Mouse (Mus musculus): Measurements from ENCODE around the gene 4930572O03Rik. TPM values are rescaled to one million over a fixed set of nuclear protein-coding genes. Genes with fewer than 3 reads are reported as not detected.
A peak's percentile ranks its signal among the peaks of the same experiment; 100 is the strongest.
"Not testable (repeated sequence)": the region's sequence is repeated elsewhere in the genome, so short reads cannot be mapped to it uniquely, and the experiment has no call there.

Gene 4930572O03Rik
- polyA plus RNA-seq, 1 experiment from 2014 or later = not detected

GRCm38 (mm10) chr5:15645707-15646106, 11.2 kb downstream of the 4930572O03Rik start:
- ATAC-seq (replicated peaks; ENCODE audit: insufficient number of reproducible peaks, low FRiP score, low TSS enrichment); H3K27ac ChIP-seq (ENCODE audit: low read depth, low read length); H3K9ac ChIP-seq (ENCODE audit: low read depth, low read length); H3K27me3 ChIP-seq (ENCODE audit: control insufficient read depth, insufficient read depth, low read length); H3K4me3 ChIP-seq (ENCODE audit: low read depth, low read length); H3K36me3 ChIP-seq (ENCODE audit: control insufficient read depth, insufficient read depth, low read length); H3K9me3 ChIP-seq (replicated peaks; ENCODE audit: control insufficient read depth, low read length); H3K4me2 ChIP-seq; H3K4me1 ChIP-seq (ENCODE audit: control insufficient read depth, insufficient read depth, low read length): not testable (repeated sequence)
- WGBS (ENCODE audit: insufficient replicate concordance) = 25% methylated on average over 6 of the region's 6 CpGs

- not testable (repeated sequence) for H3K4me3 ChIP-seq (ENCODE audit: low read depth, low read length); H3K27me3 ChIP-seq (ENCODE audit: control insufficient read depth, insufficient read depth, low read length); H3K9me3 ChIP-seq (replicated peaks; ENCODE audit: control insufficient read depth, low read length); H3K9ac ChIP-seq (ENCODE audit: low read depth, low read length); H3K4me1 ChIP-seq (ENCODE audit: control insufficient read depth, insufficient read depth, low read length); H3K4me2 ChIP-seq; H3K27ac ChIP-seq (ENCODE audit: low read depth, low read length); H3K36me3 ChIP-seq (ENCODE audit: control insufficient read depth, insufficient read depth, low read length); ATAC-seq (replicated peaks; ENCODE audit: insufficient number of reproducible peaks, low FRiP score, low TSS enrichment)
- 54% methylated on average over 2 of the region's 2 CpGs for WGBS (ENCODE audit: insufficient replicate concordance)
Observed at GRCm38 (mm10) chr5:15637637-15638036, 19.2 kb downstream of the 4930572O03Rik start.

GRCm38 (mm10) chr5:15630068-15630467, 26.8 kb downstream of the 4930572O03Rik start:
- WGBS (ENCODE audit: insufficient replicate concordance) = 27% methylated on average over 5 of the region's 5 CpGs
- ATAC-seq (replicated peaks; ENCODE audit: insufficient number of reproducible peaks, low FRiP score, low TSS enrichment); H3K4me1 ChIP-seq (ENCODE audit: control insufficient read depth, insufficient read depth, low read length); H3K27ac ChIP-seq (ENCODE audit: low read depth, low read length); H3K36me3 ChIP-seq (ENCODE audit: control insufficient read depth, insufficient read depth, low read length); H3K4me2 ChIP-seq; H3K27me3 ChIP-seq (ENCODE audit: control insufficient read depth, insufficient read depth, low read length); H3K9me3 ChIP-seq (replicated peaks; ENCODE audit: control insufficient read depth, low read length); H3K9ac ChIP-seq (ENCODE audit: low read depth, low read length); H3K4me3 ChIP-seq (ENCODE audit: low read depth, low read length): not testable (repeated sequence)

GRCm38 (mm10) chr5:15628136-15628535, 28.7 kb downstream of the 4930572O03Rik start:
- 17% methylated on average over 1 of the region's 1 CpGs for WGBS (ENCODE audit: insufficient replicate concordance)
- ATAC-seq (replicated peaks; ENCODE audit: insufficient number of reproducible peaks, low FRiP score, low TSS enrichment); H3K4me3 ChIP-seq (ENCODE audit: low read depth, low read length); H3K9me3 ChIP-seq (replicated peaks; ENCODE audit: control insufficient read depth, low read length); H3K4me1 ChIP-seq (ENCODE audit: control insufficient read depth, insufficient read depth, low read length); H3K9ac ChIP-seq (ENCODE audit: low read depth, low read length); H3K27me3 ChIP-seq (ENCODE audit: control insufficient read depth, insufficient read depth, low read length); H3K27ac ChIP-seq (ENCODE audit: low read depth, low read length); H3K4me2 ChIP-seq; H3K36me3 ChIP-seq (ENCODE audit: control insufficient read depth, insufficient read depth, low read length): not testable (repeated sequence)

- H3K27ac ChIP-seq (ENCODE audit: low read depth, low read length); H3K27me3 ChIP-seq (ENCODE audit: control insufficient read depth, insufficient read depth, low read length); H3K4me1 ChIP-seq (ENCODE audit: control insufficient read depth, insufficient read depth, low read length); H3K9ac ChIP-seq (ENCODE audit: low read depth, low read length); H3K4me2 ChIP-seq; H3K36me3 ChIP-seq (ENCODE audit: control insufficient read depth, insufficient read depth, low read length); H3K9me3 ChIP-seq (replicated peaks; ENCODE audit: control insufficient read depth, low read length); ATAC-seq (replicated peaks; ENCODE audit: insufficient number of reproducible peaks, low FRiP score, low TSS enrichment); H3K4me3 ChIP-seq (ENCODE audit: low read depth, low read length): not testable (repeated sequence)
- WGBS (ENCODE audit: insufficient replicate concordance) = 47% methylated on average over 1 of the region's 1 CpGs
Observed at GRCm38 (mm10) chr5:15618764-15619163, 38.1 kb downstream of the 4930572O03Rik start, which contains the start of gene Speer4d. Gene Speer4d, plus strand, starts transcription at chr5:15619064.

GRCm38 (mm10) chr5:15616195-15616594, 40.7 kb downstream of the 4930572O03Rik start:
- not testable (repeated sequence) for H3K4me2 ChIP-seq; H3K4me1 ChIP-seq (ENCODE audit: control insufficient read depth, insufficient read depth, low read length); H3K36me3 ChIP-seq (ENCODE audit: control insufficient read depth, insufficient read depth, low read length); H3K27me3 ChIP-seq (ENCODE audit: control insufficient read depth, insufficient read depth, low read length); H3K9ac ChIP-seq (ENCODE audit: low read depth, low read length); H3K9me3 ChIP-seq (replicated peaks; ENCODE audit: control insufficient read depth, low read length); H3K27ac ChIP-seq (ENCODE audit: low read depth, low read length); H3K4me3 ChIP-seq (ENCODE audit: low read depth, low read length)
- 0 out of 2 replicates have a peak, but pooled peaks have one; percentile 59 for ATAC-seq (replicated peaks; ENCODE audit: insufficient number of reproducible peaks, low FRiP score, low TSS enrichment)
- 68% methylated on average over 3 of the region's 3 CpGs for WGBS (ENCODE audit: insufficient replicate concordance)

DNA sequence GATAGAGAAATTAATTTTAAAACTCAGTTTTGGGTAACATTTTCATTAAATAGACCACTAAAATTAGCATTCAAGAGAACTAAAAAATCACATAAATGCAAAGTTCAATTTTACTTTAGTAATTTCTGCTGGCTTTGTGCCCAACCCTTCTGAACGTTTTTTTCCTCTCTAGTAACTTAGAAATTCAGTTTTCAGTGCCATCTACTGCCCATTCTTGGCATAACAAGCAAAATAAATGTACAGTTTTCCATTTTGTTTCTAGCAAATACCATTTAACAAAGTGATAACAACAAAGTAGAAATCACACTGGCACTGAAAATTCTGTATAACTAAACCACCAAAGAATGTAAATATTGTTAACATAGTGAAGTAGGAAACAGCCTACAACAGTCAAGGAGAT, 46.2 kb downstream of the 4930572O03Rik start:
- H3K36me3 ChIP-seq (ENCODE audit: control insufficient read depth, insufficient read depth, low read length); H3K4me3 ChIP-seq (ENCODE audit: low read depth, low read length); H3K9ac ChIP-seq (ENCODE audit: low read depth, low read length); H3K4me2 ChIP-seq; H3K27ac ChIP-seq (ENCODE audit: low read depth, low read length); H3K27me3 ChIP-seq (ENCODE audit: control insufficient read depth, insufficient read depth, low read length); H3K9me3 ChIP-seq (replicated peaks; ENCODE audit: control insufficient read depth, low read length); ATAC-seq (replicated peaks; ENCODE audit: insufficient number of reproducible peaks, low FRiP score, low TSS enrichment); H3K4me1 ChIP-seq (ENCODE audit: control insufficient read depth, insufficient read depth, low read length): not testable (repeated sequence)
- WGBS (ENCODE audit: insufficient replicate concordance) = 2% methylated on average over 1 of the region's 1 CpGs

DNA sequence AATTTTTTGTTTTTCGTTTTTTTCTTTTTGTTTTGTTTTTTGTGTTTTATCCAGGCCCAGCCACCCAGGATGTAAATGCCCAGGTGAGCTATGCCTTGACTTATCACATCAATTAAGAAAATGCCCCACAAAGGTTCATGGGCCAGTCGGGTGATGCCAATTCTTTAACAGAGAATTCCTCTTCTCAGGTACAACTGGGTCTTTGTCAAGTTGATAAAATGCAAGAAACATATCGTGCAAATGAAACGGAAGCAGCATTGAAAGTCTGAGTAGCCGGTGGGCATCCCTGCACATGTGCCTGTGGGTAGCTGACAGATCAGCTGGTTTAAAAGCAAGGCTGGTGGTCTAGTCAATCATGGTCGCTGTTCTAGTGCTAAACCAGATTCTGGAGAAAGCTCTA, 50.2 kb downstream of the 4930572O03Rik start:
- not testable (repeated sequence) for H3K9ac ChIP-seq (ENCODE audit: low read depth, low read length); H3K36me3 ChIP-seq (ENCODE audit: control insufficient read depth, insufficient read depth, low read length); H3K4me3 ChIP-seq (ENCODE audit: low read depth, low read length); H3K9me3 ChIP-seq (replicated peaks; ENCODE audit: control insufficient read depth, low read length); H3K27ac ChIP-seq (ENCODE audit: low read depth, low read length); H3K27me3 ChIP-seq (ENCODE audit: control insufficient read depth, insufficient read depth, low read length); H3K4me2 ChIP-seq; H3K4me1 ChIP-seq (ENCODE audit: control insufficient read depth, insufficient read depth, low read length)
- 65% methylated on average over 5 of the region's 6 CpGs for WGBS (ENCODE audit: insufficient replicate concordance)
- ATAC-seq (replicated peaks; ENCODE audit: insufficient number of reproducible peaks, low FRiP score, low TSS enrichment) = peak; percentile 78

GRCm38 (mm10) chr5:15603585-15603984, 53.3 kb downstream of the 4930572O03Rik start:
- WGBS (ENCODE audit: insufficient replicate concordance) = 65% methylated on average over 8 of the region's 8 CpGs
- H3K9me3 ChIP-seq (replicated peaks; ENCODE audit: control insufficient read depth, low read length); H3K27me3 ChIP-seq (ENCODE audit: control insufficient read depth, insufficient read depth, low read length); H3K27ac ChIP-seq (ENCODE audit: low read depth, low read length); H3K36me3 ChIP-seq (ENCODE audit: control insufficient read depth, insufficient read depth, low read length); H3K4me1 ChIP-seq (ENCODE audit: control insufficient read depth, insufficient read depth, low read length); H3K4me3 ChIP-seq (ENCODE audit: low read depth, low read length); ATAC-seq (replicated peaks; ENCODE audit: insufficient number of reproducible peaks, low FRiP score, low TSS enrichment); H3K4me2 ChIP-seq; H3K9ac ChIP-seq (ENCODE audit: low read depth, low read length): not testable (repeated sequence)

All from heart, embryonic 11.5 days (tissue).